In the genomic region with DNA sequence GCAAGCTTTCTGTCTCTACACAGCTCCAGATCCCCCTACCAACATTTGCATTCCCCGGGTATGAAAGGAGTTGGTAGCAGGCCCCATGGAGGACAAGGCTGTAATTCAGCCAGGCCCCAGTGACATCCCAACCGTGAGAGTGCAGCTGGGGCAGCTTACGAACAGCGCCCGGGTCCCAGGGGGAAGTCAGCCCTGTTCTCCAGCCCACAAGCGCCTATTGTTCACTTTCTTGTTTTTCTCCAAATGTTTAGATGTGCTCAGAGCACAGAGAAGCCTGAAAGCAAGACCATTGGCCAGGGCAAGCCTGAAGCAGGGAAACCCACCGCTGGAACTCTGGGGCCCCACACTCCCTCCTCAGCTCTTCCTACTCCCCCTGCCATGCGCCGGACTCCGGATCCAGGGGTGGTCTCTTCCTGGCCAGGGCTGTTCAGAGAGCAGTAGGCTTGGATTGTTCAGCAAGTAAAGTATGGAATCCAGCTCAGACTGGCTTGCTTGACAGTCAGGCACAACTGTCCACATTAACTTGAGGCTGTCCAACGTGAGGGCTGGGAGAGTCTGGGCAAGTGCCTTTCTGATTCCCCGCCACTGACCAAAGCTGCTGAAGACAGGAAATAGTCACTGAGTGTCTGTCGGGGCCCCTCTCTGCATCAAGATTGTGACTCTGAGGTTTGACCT, we compare ENCODE assay signal across 8 mouse cellular contexts.
A peak's percentile ranks its signal among the peaks of the same experiment; 100 is the strongest.
DNase-seq lines count a peak whose midpoint lies in the region; ATAC-seq and TF ChIP-seq lines count a peak whose summit lies in the region.

No protein-coding gene starts in this region.

- 22% methylated on average over 13 of the region's 13 CpGs for WGBS in forebrain, postnatal 0 days
- 20% methylated on average over 13 of the region's 13 CpGs for WGBS in hindbrain, embryonic 13.5 days
- WGBS in limb, embryonic 14.5 days = 36% methylated on average over 13 of the region's 13 CpGs
- WGBS in thymus, adult 2 months = 61% methylated on average over 13 of the region's 13 CpGs

- no peaks in the 10 kb centered on the region for H3K9me3 ChIP-seq in forebrain, postnatal 0 days (ENCODE audit: low read length)
- no peaks in the 10 kb centered on the region for H3K9me3 ChIP-seq in hindbrain, embryonic 13.5 days
- no peaks in the 10 kb centered on the region for H3K9me3 ChIP-seq in limb, embryonic 14.5 days (ENCODE audit: control insufficient read depth, low read length)

- no peak overlapping the region for H3K4me2 ChIP-seq in forebrain, postnatal 0 days (ENCODE audit: low read depth)
- no peak overlapping the region for H3K4me2 ChIP-seq in hindbrain, embryonic 13.5 days
- no peak overlapping the region for H3K4me2 ChIP-seq in limb, embryonic 14.5 days (replicated peaks; ENCODE audit: low read depth, low read length, severe bottlenecking)

- peak; percentile 54 for DNase-seq in embryo, embryonic 10 days (ENCODE audit: low spot score)
- no peak for DNase-seq in embryo, embryonic 9.5 days (ENCODE audit: extremely low spot score)
- peak; percentile 11 for DNase-seq in MN1 (ENCODE audit: low spot score)
- DNase-seq in forebrain, postnatal 0 days = peak; percentile 64
- no peak for DNase-seq in limb, embryonic 14.5 days (ENCODE audit: low spot score)
- DNase-seq in splenic B cell, adult 2 months (ENCODE audit: low read depth, low spot score) = peak; percentile 41
- DNase-seq in thymus, adult 2 months = no peak

- peak overlapping the region; percentile 73 for H3K27ac ChIP-seq in forebrain, postnatal 0 days (ENCODE audit: low read depth, low read length)
- H3K27ac ChIP-seq in hindbrain, embryonic 13.5 days = peak overlapping the region; percentile 83
- H3K27ac ChIP-seq in limb, embryonic 14.5 days (replicated peaks; ENCODE audit: low read depth, low read length) = peak overlapping the region; percentile 82
- H3K27ac ChIP-seq in thymus, adult 2 months (ENCODE audit: control insufficient read depth, insufficient read depth, low read length) = no peak overlapping the region

- peak; percentile 75 for ATAC-seq in forebrain, postnatal 0 days
- peak; percentile 47 for ATAC-seq in hindbrain, embryonic 13.5 days (ENCODE audit: low FRiP score)
- 0 out of 2 replicates have a peak, but pooled peaks have one; percentile 38 for ATAC-seq in limb, embryonic 14.5 days (ENCODE audit: low FRiP score, low read depth)

- H3K4me1 ChIP-seq in forebrain, postnatal 0 days (ENCODE audit: insufficient read depth) = peaks cover 10% of the 10 kb centered on the region
- H3K4me1 ChIP-seq in hindbrain, embryonic 13.5 days (replicated peaks) = peaks cover 58% of the 10 kb centered on the region
- H3K4me1 ChIP-seq in limb, embryonic 14.5 days (ENCODE audit: control insufficient read depth, insufficient read depth, low read length) = peaks cover 72% of the 10 kb centered on the region
- H3K4me1 ChIP-seq in thymus, adult 2 months (replicated peaks; ENCODE audit: control insufficient read depth, insufficient read depth, low read length) = peaks cover 8% of the 10 kb centered on the region

- TF ChIP-seq POLR2A in limb, embryonic 14.5 days (IDR thresholded peaks at IDR 0.05; ENCODE audit: borderline replicate concordance, extremely low read depth, insufficient read depth, insufficient read length) = no peak
- no peak for TF ChIP-seq POLR2A in thymus, adult 2 months (IDR thresholded peaks at IDR 0.05; ENCODE audit: control insufficient read depth, extremely low read depth, insufficient read depth, low read length, poor library complexity)

- H3K9ac ChIP-seq in forebrain, postnatal 0 days = 0 out of 2 replicates have a peak overlapping the region, but pooled peaks have one; percentile 1
- H3K9ac ChIP-seq in hindbrain, embryonic 13.5 days = no peak overlapping the region; the same call in 1 of the 2 replicates
- H3K9ac ChIP-seq in limb, embryonic 14.5 days (ENCODE audit: low read depth, low read length, severe bottlenecking) = peak overlapping the region; percentile 34; the same call in 1 of the 2 replicates

- H3K4me3 ChIP-seq in forebrain, postnatal 0 days (ENCODE audit: low read depth, low read length) = no peak overlapping the region
- no peak overlapping the region for H3K4me3 ChIP-seq in hindbrain, embryonic 13.5 days
- H3K4me3 ChIP-seq in limb, embryonic 14.5 days (replicated peaks; ENCODE audit: low read length) = no peak overlapping the region
- H3K4me3 ChIP-seq in thymus, adult 2 months (ENCODE audit: control insufficient read depth, insufficient read depth, low read length) = no peak overlapping the region

- H3K36me3 ChIP-seq in forebrain, postnatal 0 days (ENCODE audit: insufficient read depth) = no peaks in the 10 kb centered on the region
- H3K36me3 ChIP-seq in hindbrain, embryonic 13.5 days = no peaks in the 10 kb centered on the region
- H3K36me3 ChIP-seq in limb, embryonic 14.5 days (ENCODE audit: control insufficient read depth, insufficient read depth, low read length) = no peaks in the 10 kb centered on the region
- H3K36me3 ChIP-seq in splenic B cell, adult 2 months (ENCODE audit: control insufficient read depth, insufficient read depth, low read length, poor library complexity, severe bottlenecking) = no peaks in the 10 kb centered on the region
- no peaks in the 10 kb centered on the region for H3K36me3 ChIP-seq in thymus, adult 2 months (ENCODE audit: control insufficient read depth, insufficient read depth, low read length)

- no peak for TF ChIP-seq CTCF in forebrain, postnatal 0 days (IDR thresholded peaks at IDR 0.05; ENCODE audit: low read depth)
- TF ChIP-seq CTCF in thymus, adult 2 months (IDR thresholded peaks at IDR 0.05; ENCODE audit: borderline replicate concordance, control insufficient read depth, extremely low read depth, insufficient read depth, low read length, poor library complexity) = no peak

- no peaks in the 10 kb centered on the region for H3K27me3 ChIP-seq in forebrain, postnatal 0 days (ENCODE audit: insufficient read depth, low read length)
- 0 out of 2 replicates have a peak, but pooled peaks cover 4% of the 10 kb centered on the region for H3K27me3 ChIP-seq in hindbrain, embryonic 13.5 days
- no peaks in the 10 kb centered on the region for H3K27me3 ChIP-seq in limb, embryonic 14.5 days (ENCODE audit: control insufficient read depth, insufficient read depth, low read length)
- no peaks in the 10 kb centered on the region for H3K27me3 ChIP-seq in splenic B cell, adult 2 months (ENCODE audit: control insufficient read depth, insufficient read depth, low read length, poor library complexity, severe bottlenecking)
- H3K27me3 ChIP-seq in thymus, adult 2 months (ENCODE audit: control insufficient read depth, insufficient read depth, low read length) = no peaks in the 10 kb centered on the region

Comparison
In these comparisons a context has a peak if more than half of its experiments do, and no peak if none do; other contexts are left out.
1. DNase-seq: peak in embryo, embryonic 10 days (single experiment), MN1 (single experiment), forebrain, postnatal 0 days (single experiment) and splenic B cell, adult 2 months (single experiment); none in embryo, embryonic 9.5 days (single experiment), limb, embryonic 14.5 days (single experiment) and thymus, adult 2 months (single experiment).
2. Peak in every context shown above with its lines, with median percentiles within 50 percentile points of each other: ATAC-seq.